Mouse (Mus musculus): ENCODE results near the gene Rarres2.

DNA sequence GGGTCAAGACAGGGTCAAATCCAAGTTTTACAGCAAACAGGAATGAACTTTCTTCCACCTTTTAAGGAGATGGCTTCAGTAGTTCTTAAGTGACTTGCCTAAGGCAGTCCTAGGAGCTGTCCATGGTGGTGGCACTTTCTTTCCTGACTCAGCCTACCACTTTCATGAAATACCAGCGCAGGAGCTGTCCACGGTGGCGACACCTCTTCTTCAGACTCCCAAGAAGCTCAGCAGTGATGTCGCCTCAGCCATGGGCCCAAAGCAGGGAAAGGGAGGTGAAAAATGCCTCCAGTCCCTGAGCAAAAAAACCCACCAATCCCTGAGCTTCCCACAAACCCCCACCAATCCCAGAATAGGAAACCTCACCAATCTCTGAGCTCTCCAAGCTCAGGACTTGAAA, 19.7 kb downstream of the Rarres2 start:
- no peak for TF ChIP-seq POLR2A (IDR thresholded peaks at IDR 0.05; ENCODE audit: low read depth, low read length)
- no peak for TF ChIP-seq CTCF (IDR thresholded peaks at IDR 0.05; ENCODE audit: extremely low read depth, insufficient read depth, insufficient read length, insufficient replicate concordance)
